Mouse (Mus musculus) liver, embryonic 16.5 days (tissue): ENCODE data around the gene Anks1. TPM values are rescaled to one million over a fixed set of nuclear protein-coding genes. Genes with fewer than 3 reads are reported as not detected.
A peak's percentile ranks its signal among the peaks of the same experiment; 100 is the strongest.

Source experiments
- ATAC-seq: fragments of 200-750 bp; cut with Nextera tagmentation; 2 replicates; pipeline ENCODE4 v1.8.0; 2017; ENCODE audit warnings: low read depth, mild to moderate bottlenecking, moderate number of reproducible peaks, moderate library complexity
- H3K27ac ChIP-seq: fragments of 300-500 bp; sonication (generic); 2 replicates; pipeline ENCODE4 v1.5.1; 2014; ENCODE audit warnings: mild to moderate bottlenecking, low read length
- H3K27me3 ChIP-seq: fragments of 300-500 bp; sonication (generic); 2 replicates; pipeline ENCODE4 v1.6.1; 2014; ENCODE audit warnings: low read depth, low read length, mixed read lengths; ENCODE audit not compliant: control insufficient read depth, insufficient read depth
- H3K36me3 ChIP-seq: fragments of 300-500 bp; sonication (generic); 2 replicates; pipeline ENCODE4 v1.6.1; 2014; ENCODE audit warnings: mild to moderate bottlenecking; ENCODE audit not compliant: control insufficient read depth, insufficient read depth
- H3K4me1 ChIP-seq: fragments of 300-500 bp; sonication (generic); 2 replicates; pipeline ENCODE4 v1.6.1; 2014; ENCODE audit warnings: low read depth, low read length, mixed read lengths; ENCODE audit not compliant: control insufficient read depth
- H3K4me2 ChIP-seq: fragments of 300-500 bp; sonication (generic); 2 replicates; pipeline ENCODE4 v1.6.1; 2014; ENCODE audit warnings: low read depth, low read length, mixed read lengths
- H3K4me3 ChIP-seq: fragments of 300-500 bp; sonication (generic); 2 replicates; pipeline ENCODE4 v1.5.1; 2014; ENCODE audit warnings: low read depth, mild to moderate bottlenecking, low read length
- H3K9ac ChIP-seq: fragments of 300-500 bp; sonication (generic); 2 replicates; pipeline ENCODE4 v1.6.1; 2014; ENCODE audit warnings: low read depth, low read length
- H3K9me3 ChIP-seq: fragments of 300-500 bp; sonication (generic); replicated peaks from 2 replicates; pipeline ENCODE4 v1.6.1; 2016; ENCODE audit warnings: low read length; ENCODE audit not compliant: control insufficient read depth
- WGBS: fragments of 180-500 bp; shearing (Covaris S2); extraction: QIAGEN DNeasy Blood & Tissue Kit; methylation state at CpG from one replicate; pipeline ENCODE4 v1.1.7; 2014; ENCODE audit not compliant: insufficient replicate concordance; 5-methylcytosine and 5-hydroxymethylcytosine counted together
- polyA plus RNA-seq: library from polyadenylated mRNA; unstranded; fragments of >200 nt; fragmentation: Nextera tagmentation; extraction: Ambion mirVana; gene quantifications from 2 replicates; pipeline ENCODE4 v1.2.1, GENCODE M21; 2015

The Anks1 gene
- polyA plus RNA-seq, 1 experiment from 2014 or later = 4.4 TPM

DNA sequence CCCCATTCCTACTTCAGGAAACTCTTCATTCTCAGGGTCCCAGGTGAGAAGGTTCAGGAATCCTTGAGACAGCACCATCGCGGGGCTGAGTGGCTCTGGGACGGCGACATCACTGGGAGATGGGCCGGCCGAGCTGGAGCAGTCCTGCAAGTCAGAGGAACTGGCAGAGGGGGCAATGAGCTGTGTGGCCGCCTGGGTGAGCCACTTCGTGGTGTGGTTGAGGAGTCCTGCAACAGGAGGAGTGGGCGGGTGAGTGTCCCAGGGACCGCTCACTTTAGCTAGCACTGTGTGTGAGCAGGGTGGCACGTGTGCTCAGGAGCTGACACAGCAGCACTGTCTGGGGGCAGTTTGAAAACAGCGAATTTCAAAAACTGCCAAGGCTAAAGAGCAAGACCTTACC lies 160.3 kb downstream of the Anks1 start:
- H3K27me3 ChIP-seq = peaks cover 3% of the 10 kb centered on the region; the same call in 1 of the 2 replicates
- 15% methylated on average over 12 of the region's 12 CpGs for WGBS
- no peak for ATAC-seq
- no peaks in the 10 kb centered on the region for H3K4me1 ChIP-seq
- H3K4me3 ChIP-seq = no peak overlapping the region
- no peak overlapping the region for H3K27ac ChIP-seq
- H3K36me3 ChIP-seq = no peaks in the 10 kb centered on the region
- H3K4me2 ChIP-seq = no peak overlapping the region
- no peaks in the 10 kb centered on the region for H3K9me3 ChIP-seq
- no peak overlapping the region for H3K9ac ChIP-seq

DNA sequence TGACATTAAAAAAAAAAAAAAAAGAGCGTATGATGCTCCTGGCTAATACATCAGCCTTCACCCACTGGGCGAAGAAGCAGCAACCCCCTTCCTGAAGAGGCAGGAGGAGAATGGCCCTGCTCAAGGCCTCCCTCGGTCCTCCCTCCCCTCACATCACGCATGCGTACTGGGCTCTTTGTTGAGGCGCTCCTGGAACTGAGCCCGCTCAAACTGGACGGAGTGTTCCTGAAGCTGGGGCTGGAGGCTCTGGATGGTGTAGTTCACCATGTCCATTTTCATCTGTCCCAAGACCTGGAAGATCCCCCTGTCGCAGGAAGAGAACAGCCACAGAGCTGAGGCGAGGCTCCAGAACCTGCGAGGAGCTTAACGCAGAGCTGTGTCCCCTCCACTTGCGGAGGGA lies 161.2 kb downstream of the Anks1 start:
- Histone ChIP-seq H3K27me3 (peaks cover 3% of the 10 kb centered on the region; the same call in 1 of the 2 replicates), H3K9me3 (no peaks in the 10 kb centered on the region), H3K27ac (no peak overlapping the region), H3K36me3 (no peaks in the 10 kb centered on the region), H3K9ac (no peak overlapping the region), H3K4me1 (no peaks in the 10 kb centered on the region), H3K4me2 (no peak overlapping the region), H3K4me3 (no peak overlapping the region)
- 78% methylated on average over 13 of the region's 13 CpGs for WGBS
- ATAC-seq = no peak

GRCm38 (mm10) chr17:28072730-28073129 lies 163.6 kb downstream of the Anks1 start:
- Histone ChIP-seq H3K27ac (no peak overlapping the region), H3K9me3 (no peaks in the 10 kb centered on the region)
- ATAC-seq = no peak

DNA sequence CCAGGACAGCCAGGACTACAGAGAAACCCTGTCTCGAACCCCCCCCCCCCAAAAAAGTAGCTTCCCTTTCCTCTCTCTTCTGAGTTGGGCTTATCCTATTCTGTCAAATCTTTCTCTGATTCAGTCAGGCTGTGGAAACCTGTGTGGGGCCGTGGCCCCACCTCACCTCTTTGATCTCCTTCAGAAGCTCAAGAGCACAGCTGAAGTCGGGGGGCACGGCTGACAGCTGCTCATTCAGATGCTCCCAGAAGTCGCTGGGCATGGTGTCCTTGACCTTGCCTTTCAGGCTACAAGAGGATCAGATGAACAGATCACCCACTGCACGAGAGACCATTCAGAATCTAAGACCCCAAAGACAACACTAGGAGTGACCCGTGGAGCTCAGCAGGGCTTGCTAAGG lies 165.4 kb downstream of the Anks1 start:
- Histone ChIP-seq H3K4me2 (no peak overlapping the region), H3K4me3 (no peak overlapping the region), H3K9me3 (no peaks in the 10 kb centered on the region), H3K9ac (no peak overlapping the region), H3K27ac (no peak overlapping the region), H3K4me1 (no peaks in the 10 kb centered on the region), H3K27me3 (no peaks in the 10 kb centered on the region; the same call in none of the 2 replicates), H3K36me3 (no peaks in the 10 kb centered on the region)
- WGBS = 51% methylated on average over 7 of the region's 7 CpGs
- no peak for ATAC-seq

More at GRCm38 (mm10) chr17:28072730-28073129, 163.6 kb downstream of the Anks1 start:
- 40% methylated on average over 2 of the region's 2 CpGs for WGBS
- no peak overlapping the region for H3K4me3 ChIP-seq
- H3K9ac ChIP-seq = no peak overlapping the region
- H3K4me1 ChIP-seq = no peaks in the 10 kb centered on the region
- no peak overlapping the region for H3K4me2 ChIP-seq
- peaks cover 3% of the 10 kb centered on the region; the same call in 1 of the 2 replicates for H3K27me3 ChIP-seq
- H3K36me3 ChIP-seq = no peaks in the 10 kb centered on the region

- no peaks in the 10 kb centered on the region for H3K9me3 ChIP-seq
- no peaks in the 10 kb centered on the region for H3K36me3 ChIP-seq
- no peak for ATAC-seq
- peaks cover 14% of the 10 kb centered on the region for H3K27me3 ChIP-seq
- no peak overlapping the region for H3K4me2 ChIP-seq
- peaks cover 8% of the 10 kb centered on the region for H3K4me1 ChIP-seq
- H3K4me3 ChIP-seq = no peak overlapping the region
- WGBS = 52% methylated on average over 9 of the region's 9 CpGs
- no peak overlapping the region for H3K27ac ChIP-seq
- no peak overlapping the region for H3K9ac ChIP-seq
Observed at GRCm38 (mm10) chr17:28078028-28078427, 168.9 kb downstream of the Anks1 start.

DNA sequence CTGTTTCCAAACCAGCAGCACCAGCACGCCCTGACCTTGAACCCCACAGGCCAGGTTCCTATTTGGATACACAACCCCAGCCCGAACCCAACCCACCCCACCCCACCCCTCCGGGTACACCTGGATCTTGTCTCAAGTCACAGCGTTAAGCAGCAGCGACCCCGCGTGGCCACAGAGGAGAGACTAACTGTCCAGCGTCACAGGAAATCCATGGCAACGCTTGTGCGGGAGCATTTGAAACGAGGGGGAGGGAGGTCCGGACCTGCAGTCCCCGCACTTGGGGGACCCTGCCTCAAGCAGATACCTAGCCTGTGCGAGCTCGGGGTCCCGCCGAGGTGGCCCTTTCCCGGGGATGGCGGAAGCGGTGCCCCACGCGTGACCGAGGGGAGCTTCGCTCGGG lies 170.5 kb downstream of the Anks1 start:
- H3K4me2 ChIP-seq = peak overlapping the region; percentile 95
- peak; percentile 20 for ATAC-seq
- under 1% methylated on average over 25 of the region's 25 CpGs for WGBS

DNA sequence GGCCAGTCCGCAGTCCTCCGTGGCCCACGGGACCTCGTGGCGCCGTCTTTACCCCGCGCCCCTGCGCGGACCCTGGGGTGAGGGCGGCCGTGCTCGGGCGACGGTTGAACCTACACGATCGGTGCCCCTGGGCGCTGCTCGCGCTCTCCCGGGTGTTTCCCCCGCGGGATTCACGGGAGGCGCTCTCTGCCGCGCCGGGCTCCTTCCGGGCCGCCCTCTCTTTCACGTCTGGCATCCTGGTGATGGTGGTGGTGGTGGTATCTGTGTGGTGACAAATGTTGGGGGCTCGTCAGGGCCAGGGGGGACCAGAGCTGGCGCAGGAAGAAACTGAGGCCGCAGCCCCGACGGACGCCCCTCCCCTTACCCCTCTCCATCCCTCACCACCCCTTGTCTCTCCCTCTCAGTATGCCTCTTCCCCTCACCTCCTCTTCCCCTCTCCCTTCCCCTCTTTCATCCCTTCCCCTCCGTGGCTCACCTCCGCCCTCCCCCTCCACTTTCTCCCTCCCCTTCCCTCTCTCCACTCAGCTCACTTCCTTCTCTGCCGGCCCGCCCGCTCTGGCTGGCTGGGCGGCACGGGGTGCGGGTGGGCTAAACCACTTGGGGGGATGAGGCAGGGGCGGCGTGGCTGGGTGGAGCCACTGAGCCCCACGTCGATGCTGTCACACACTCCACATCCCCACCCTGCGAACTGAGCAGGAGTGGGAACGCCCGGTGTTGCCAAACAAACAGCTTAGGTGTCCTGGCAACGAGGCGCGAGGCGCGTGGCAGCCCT lies 171.1 kb downstream of the Anks1 start, which contains the start of gene Tcp11:
Gene Tcp11 (minus strand): TSS at position 595 of the 772 bp plus-strand sequence.
- 2% methylated on average over 53 of the region's 57 CpGs for WGBS
- Histone ChIP-seq H3K4me1 (peaks cover 14% of the 10 kb centered on the region), H3K9ac (peak within 1 kb of the TSS; percentile 41; the same call in 1 of the 2 replicates), H3K9me3 (no peaks in the 10 kb centered on the region), H3K36me3 (no peaks in the 10 kb centered on the region), H3K27ac (no peak within 1 kb of the TSS), H3K27me3 (peaks cover 14% of the 10 kb centered on the region), H3K4me3 (peak within 1 kb of the TSS; percentile 64), H3K4me2 (peak within 1 kb of the TSS; percentile 95)
- peak; percentile 43 for ATAC-seq

More for the DNA sequence above, 170.5 kb downstream of the Anks1 start:
- Histone ChIP-seq H3K4me1 (peaks cover 12% of the 10 kb centered on the region), H3K4me3 (peak overlapping the region; percentile 64), H3K36me3 (no peaks in the 10 kb centered on the region), H3K27me3 (peaks cover 14% of the 10 kb centered on the region), H3K9ac (peak overlapping the region; percentile 41; the same call in 1 of the 2 replicates), H3K9me3 (no peaks in the 10 kb centered on the region), H3K27ac (no peak overlapping the region)

- Histone ChIP-seq H3K27me3 (peaks cover 14% of the 10 kb centered on the region), H3K4me1 (peaks cover 16% of the 10 kb centered on the region), H3K9me3 (no peaks in the 10 kb centered on the region), H3K27ac (no peak overlapping the region), H3K4me3 (no peak overlapping the region), H3K4me2 (peak overlapping the region; percentile 95), H3K9ac (no peak overlapping the region), H3K36me3 (no peaks in the 10 kb centered on the region)
- no peak for ATAC-seq
- 27% methylated on average over 9 of the region's 9 CpGs for WGBS
Observed at GRCm38 (mm10) chr17:28080817-28081165, 171.7 kb downstream of the Anks1 start.

- Histone ChIP-seq H3K4me1 (peaks cover 16% of the 10 kb centered on the region), H3K4me2 (no peak overlapping the region), H3K27me3 (peaks cover 14% of the 10 kb centered on the region), H3K27ac (no peak overlapping the region), H3K9me3 (no peaks in the 10 kb centered on the region), H3K4me3 (no peak overlapping the region), H3K9ac (no peak overlapping the region), H3K36me3 (no peaks in the 10 kb centered on the region)
- WGBS = 51% methylated on average over 9 of the region's 9 CpGs
- ATAC-seq = no peak
Observed at GRCm38 (mm10) chr17:28081385-28081784, 172.3 kb downstream of the Anks1 start.
